Mouse (Mus musculus) small intestine, adult 2 months (tissue): ENCODE measurements around the gene Rps21. TPM values are rescaled to one million over a fixed set of nuclear protein-coding genes. Genes with fewer than 3 reads are reported as not detected.

Experiments
- H3K27ac ChIP-seq: fragments of 200-500 bp; 2 replicates; pipeline ENCODE4 v1.5.1; 2012; ENCODE audit warnings: low read depth, low read length, control low read depth, inconsistent platforms; ENCODE audit not compliant: insufficient read depth
- H3K27me3 ChIP-seq: fragments of 200-500 bp; 2 replicates; pipeline ENCODE4 v1.6.1; 2012; ENCODE audit warnings: mild to moderate bottlenecking, moderate library complexity, low read length, inconsistent platforms; ENCODE audit not compliant: control insufficient read depth, insufficient read depth
- H3K36me3 ChIP-seq: fragments of 200-500 bp; 2 replicates; pipeline ENCODE4 v1.6.1; 2012; ENCODE audit warnings: mild to moderate bottlenecking, low read length, control low read depth, inconsistent platforms; ENCODE audit not compliant: control insufficient read depth, insufficient read depth
- H3K4me1 ChIP-seq: fragments of 200-500 bp; 2 replicates; pipeline ENCODE4 v1.6.1; 2012; ENCODE audit warnings: low read length, inconsistent platforms, mixed read lengths; ENCODE audit not compliant: control insufficient read depth, insufficient read depth, insufficient read length
- H3K4me3 ChIP-seq: fragments of 200-500 bp; 2 replicates; pipeline ENCODE4 v1.5.1; 2012; ENCODE audit warnings: low read depth, mild to moderate bottlenecking, control low read depth, inconsistent platforms, low read length, moderate library complexity
- CTCF ChIP-seq: fragments of 200-500 bp; IDR thresholded peaks from 2 replicates; pipeline ENCODE4 v1.5.1; 2012; ENCODE audit warnings: low read depth, mild to moderate bottlenecking, control low read depth, inconsistent platforms, low read length, moderate library complexity, mixed read lengths; ENCODE audit not compliant: insufficient replicate concordance, insufficient read length; ENCODE audit errors: extremely low read depth
- POLR2A ChIP-seq: fragments of 200-500 bp; IDR thresholded peaks from 2 replicates; pipeline ENCODE4 v1.6.1; 2012; ENCODE audit warnings: low read depth, mild to moderate bottlenecking, control low read depth, inconsistent platforms, low read length, moderate library complexity
- WGBS: fragments of 180-500 bp; shearing (Covaris S2); methylation state at CpG from one replicate; pipeline ENCODE4 v1.1.7; 2018; 5-methylcytosine and 5-hydroxymethylcytosine counted together
- polyA plus RNA-seq: library from polyadenylated mRNA; depleted of rRNA; stranded (reverse); fragments of >200 nt; gene quantifications from 2 replicates; pipeline ENCODE4 v1.2.3, GENCODE M21; 2012

Rps21 gene
- polyA plus RNA-seq, 1 experiment: 2,413 TPM

- Histone ChIP-seq H3K27me3 (no peaks in the 10 kb centered on the region), H3K36me3 (peaks cover 44% of the 10 kb centered on the region), H3K4me1 (peaks cover 4% of the 10 kb centered on the region; the same call in 1 of the 2 replicates), H3K27ac (no peak overlapping the region), H3K4me3 (no peak overlapping the region)
- TF ChIP-seq CTCF: no peak
- no peak for TF ChIP-seq POLR2A
- 66% methylated on average over 8 of the region's 8 CpGs for WGBS
Observed at GRCm38 (mm10) chr2:180260610-180261480, 3.7 kb downstream of the Rps21 start.

- no peak overlapping the region for H3K4me3 ChIP-seq
- TF ChIP-seq POLR2A (no peak), CTCF (no peak)
- peaks cover 48% of the 10 kb centered on the region for H3K36me3 ChIP-seq
- whole genome bisulfite sequencing: 65% methylated on average over 7 of the region's 7 CpGs
- 0 out of 2 replicates have a peak, but pooled peaks cover 1% of the 10 kb centered on the region for H3K4me1 ChIP-seq
- H3K27me3 ChIP-seq: no peaks in the 10 kb centered on the region
- peak overlapping the region; percentile 25; the same call in 1 of the 2 replicates for H3K27ac ChIP-seq
Observed at GRCm38 (mm10) chr2:180261901-180262300, 4.7 kb downstream of the Rps21 start.

- H3K36me3 ChIP-seq: peaks cover 48% of the 10 kb centered on the region
- H3K4me3 ChIP-seq: no peak overlapping the region
Observed at GRCm38 (mm10) chr2:180262441-180262840, 5.3 kb downstream of the Rps21 start.

GRCm38 (mm10) chr2:180262891-180263290 is 5.7 kb downstream of the Rps21 start:
- Histone ChIP-seq H3K4me1 (0 out of 2 replicates have a peak, but pooled peaks cover 1% of the 10 kb centered on the region), H3K4me3 (no peak overlapping the region), H3K27ac (no peak overlapping the region; the same call in 1 of the 2 replicates), H3K27me3 (no peaks in the 10 kb centered on the region), H3K36me3 (peaks cover 48% of the 10 kb centered on the region)
- TF ChIP-seq POLR2A (no peak), CTCF (no peak)
- 84% methylated on average over 10 of the region's 10 CpGs for WGBS

More at GRCm38 (mm10) chr2:180262441-180262840, 5.3 kb downstream of the Rps21 start:
- TF ChIP-seq POLR2A (no peak), CTCF (no peak)
- H3K27ac ChIP-seq: peak overlapping the region; percentile 25; the same call in 1 of the 2 replicates
- H3K4me1 ChIP-seq: 0 out of 2 replicates have a peak, but pooled peaks cover 1% of the 10 kb centered on the region
- 64% methylated on average over 3 of the region's 3 CpGs for WGBS
- no peaks in the 10 kb centered on the region for H3K27me3 ChIP-seq

- TF ChIP-seq CTCF: no peak
- peaks cover 20% of the 10 kb centered on the region for H3K36me3 ChIP-seq
- no peaks in the 10 kb centered on the region for H3K27me3 ChIP-seq
- H3K4me1 ChIP-seq: peaks cover 12% of the 10 kb centered on the region; the same call in 1 of the 2 replicates
- WGBS: 62% methylated on average over 2 of the region's 2 CpGs
- H3K4me3 ChIP-seq: no peak overlapping the region
- H3K27ac ChIP-seq: no peak overlapping the region
Observed at GRCm38 (mm10) chr2:180267955-180268354, 10.8 kb downstream of the Rps21 start.

GRCm38 (mm10) chr2:180269329-180269728 is 12.2 kb downstream of the Rps21 start:
- TF ChIP-seq CTCF (no peak), POLR2A (no peak)
- WGBS: 94% methylated on average over 10 of the region's 10 CpGs

GRCm38 (mm10) chr2:180270537-180271255 is 13.5 kb downstream of the Rps21 start:
- Histone ChIP-seq H3K36me3 (peaks cover 6% of the 10 kb centered on the region), H3K4me3 (no peak overlapping the region), H3K27ac (no peak overlapping the region), H3K4me1 (peaks cover 17% of the 10 kb centered on the region; the same call in 1 of the 2 replicates), H3K27me3 (no peaks in the 10 kb centered on the region)
- TF ChIP-seq POLR2A: no peak
- no peak for TF ChIP-seq CTCF
- 53% methylated on average over 7 of the region's 7 CpGs for WGBS

More at GRCm38 (mm10) chr2:180269329-180269728, 12.2 kb downstream of the Rps21 start:
- H3K4me3 ChIP-seq: no peak overlapping the region
- H3K36me3 ChIP-seq: peaks cover 8% of the 10 kb centered on the region
- H3K27ac ChIP-seq: no peak overlapping the region
- H3K4me1 ChIP-seq: peaks cover 17% of the 10 kb centered on the region; the same call in 1 of the 2 replicates
- H3K27me3 ChIP-seq: no peaks in the 10 kb centered on the region
